Mouse (Mus musculus) liver, adult 2 months (tissue): ENCODE results near the gene Ncoa7. TPM values are rescaled to one million over a fixed set of nuclear protein-coding genes. Genes with fewer than 3 reads are reported as not detected.
A peak's percentile ranks its signal among the peaks of the same experiment; 100 is the strongest.

ENCODE experiments used
- DNase-seq: peaks from one replicate; pipeline ENCODE4 v3.0.0-alpha.2; 2011; ENCODE audit warnings: low read depth, low spot score; ENCODE audit errors: extremely low read depth
- H3K27ac ChIP-seq: fragments of 200-500 bp; replicated peaks from 2 replicates; pipeline ENCODE4 v1.5.1; 2012; ENCODE audit warnings: low read depth, mild to moderate bottlenecking, control low read depth, inconsistent platforms, low read length; ENCODE audit not compliant: insufficient read depth
- H3K27me3 ChIP-seq: fragments of 200-500 bp; 2 replicates; pipeline ENCODE4 v1.6.1; 2012; ENCODE audit warnings: mild to moderate bottlenecking, moderate library complexity, low read length, inconsistent platforms; ENCODE audit not compliant: control insufficient read depth, insufficient read depth
- H3K36me3 ChIP-seq: fragments of 200-500 bp; 2 replicates; pipeline ENCODE4 v1.6.1; 2012; ENCODE audit warnings: low read length, inconsistent platforms; ENCODE audit not compliant: control insufficient read depth, insufficient read depth
- H3K4me1 ChIP-seq: fragments of 200-500 bp; 2 replicates; pipeline ENCODE4 v1.6.1; 2011; ENCODE audit warnings: low read length; ENCODE audit not compliant: control insufficient read depth, insufficient read depth
- H3K4me3 ChIP-seq: fragments of 200-500 bp; 2 replicates; pipeline ENCODE4 v1.5.1; 2011; ENCODE audit warnings: low read depth, mild to moderate bottlenecking, control low read depth, low read length, moderate library complexity; ENCODE audit not compliant: insufficient read depth
- H3K79me2 ChIP-seq: fragments of 200-500 bp; 2 replicates; pipeline ENCODE4 v1.6.1; 2012; ENCODE audit warnings: inconsistent platforms, mild to moderate bottlenecking, low read length, moderate library complexity; ENCODE audit not compliant: control insufficient read depth, insufficient read depth
- H3K9ac ChIP-seq: fragments of 200-500 bp; 2 replicates; pipeline ENCODE4 v1.6.1; 2012; ENCODE audit warnings: low read depth, mild to moderate bottlenecking, control low read depth, inconsistent platforms, low read length
- CTCF ChIP-seq: fragments of 200-500 bp; IDR thresholded peaks from 2 replicates; pipeline ENCODE4 v1.5.1; 2011; ENCODE audit warnings: low read depth, low read length, control low read depth
- POLR2A ChIP-seq: fragments of 200-500 bp; IDR thresholded peaks from 2 replicates; pipeline ENCODE4 v1.6.1; 2011; ENCODE audit warnings: low read length, control low read depth; ENCODE audit not compliant: insufficient read depth; ENCODE audit errors: extremely low read depth
- WGBS: fragments of 180-500 bp; shearing (Covaris S2); methylation state at CpG from one replicate; pipeline ENCODE4 v1.1.7; 2018; 5-methylcytosine and 5-hydroxymethylcytosine counted together
- polyA plus RNA-seq: library from polyadenylated mRNA; depleted of rRNA; stranded (reverse); fragments of >200 nt; gene quantifications from 2 replicates; pipeline ENCODE4 v1.2.3, GENCODE M21; 2012
- total RNA-seq: library from RNA; depleted of rRNA; stranded (reverse); fragments of >200 nt; gene quantifications from 2 replicates; pipeline ENCODE4 v1.2.3, GENCODE M21; 2014

Gene Ncoa7
- total and polyA plus RNA-seq, 2 experiments = 0.27 to 2.1 TPM

DNA sequence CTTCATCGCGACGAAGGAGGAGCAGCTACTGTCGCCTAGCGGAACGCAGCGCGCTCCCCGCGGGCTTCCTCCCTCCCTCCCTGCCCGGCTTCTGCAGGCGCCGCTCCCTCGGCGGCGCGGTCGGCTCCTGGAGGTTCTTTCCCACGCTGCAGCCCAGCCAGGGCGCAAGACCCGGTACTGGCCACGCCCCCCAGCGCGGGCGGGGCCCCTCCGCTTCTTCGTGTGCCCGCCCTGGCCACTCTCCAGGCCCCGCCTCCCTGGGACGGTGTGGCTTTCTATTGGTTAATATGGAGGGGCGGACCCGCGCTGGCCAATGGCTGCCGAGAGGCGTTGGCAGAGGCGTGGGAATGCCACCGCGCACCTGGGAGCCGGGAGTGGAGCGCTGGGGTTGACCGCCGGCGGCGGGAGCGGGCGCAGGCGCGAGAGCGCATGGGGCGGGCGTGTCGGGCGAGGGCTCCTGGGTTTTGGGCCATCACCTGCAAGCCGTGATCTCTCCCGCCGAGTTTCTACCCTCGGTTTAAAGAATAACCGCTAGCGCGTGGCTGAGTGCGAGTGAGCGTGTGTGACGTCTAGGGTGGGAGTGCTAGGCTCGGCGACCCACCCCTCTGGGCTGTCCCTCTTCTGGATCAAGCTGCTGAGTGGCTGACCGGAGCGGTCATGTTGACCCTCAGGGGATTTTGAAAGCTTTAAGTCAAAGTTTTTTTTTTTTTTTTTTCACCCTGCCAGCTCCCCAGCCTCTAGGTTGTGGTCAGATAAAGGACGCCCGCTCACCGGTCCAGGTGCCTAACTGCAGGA lies 39.7 kb upstream of the Ncoa7 start, which contains the start of gene Hey2:
Gene Hey2 (minus strand): TSS at position 159 of the 795 bp plus-strand sequence.
- H3K4me3 ChIP-seq = peak within 1 kb of the TSS; percentile 61
- WGBS = under 1% methylated on average over 70 of the region's 70 CpGs
- DNase-seq = peak; percentile 75
- peaks cover 24% of the 10 kb centered on the region for H3K27me3 ChIP-seq
- peak within 1 kb of the TSS; percentile 25 for H3K9ac ChIP-seq
- H3K79me2 ChIP-seq = no peaks in the 10 kb centered on the region
- 0 out of 2 replicates have a peak, but pooled peaks have one; percentile 22 for TF ChIP-seq POLR2A
- TF ChIP-seq CTCF = no peak
- peaks cover 10% of the 10 kb centered on the region for H3K4me1 ChIP-seq
- H3K36me3 ChIP-seq = no peaks in the 10 kb centered on the region
- H3K27ac ChIP-seq = no peak within 1 kb of the TSS

DNA sequence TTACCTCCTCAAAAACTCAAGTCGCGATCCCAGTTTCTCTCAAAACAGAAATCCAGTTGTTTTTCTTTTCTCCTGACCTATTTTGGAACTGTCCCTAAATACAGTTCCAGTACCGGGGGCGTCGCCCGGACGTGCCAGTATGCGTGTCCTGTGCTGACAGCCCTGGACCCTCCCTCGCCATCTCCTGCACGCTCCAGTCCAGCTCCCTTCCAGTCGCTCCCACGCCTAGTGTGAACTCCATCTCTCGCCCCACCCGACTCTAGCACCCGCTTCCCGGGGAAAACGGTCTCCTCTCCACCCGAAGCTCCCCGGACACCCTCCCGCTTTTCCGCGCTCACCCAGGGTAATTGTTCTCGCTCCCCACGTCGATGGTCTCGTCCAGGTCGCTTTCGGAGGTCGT lies 39.1 kb upstream of the Ncoa7 start:
- 3% methylated on average over 29 of the region's 29 CpGs for WGBS
- peak overlapping the region; percentile 25 for H3K9ac ChIP-seq
- no peak for TF ChIP-seq CTCF
- TF ChIP-seq POLR2A = no peak
- H3K79me2 ChIP-seq = no peaks in the 10 kb centered on the region
- peaks cover 10% of the 10 kb centered on the region for H3K4me1 ChIP-seq
- peak overlapping the region; percentile 61 for H3K4me3 ChIP-seq
- DNase-seq = no peak
- peaks cover 24% of the 10 kb centered on the region for H3K27me3 ChIP-seq
- no peak overlapping the region for H3K27ac ChIP-seq
- H3K36me3 ChIP-seq = no peaks in the 10 kb centered on the region

DNA sequence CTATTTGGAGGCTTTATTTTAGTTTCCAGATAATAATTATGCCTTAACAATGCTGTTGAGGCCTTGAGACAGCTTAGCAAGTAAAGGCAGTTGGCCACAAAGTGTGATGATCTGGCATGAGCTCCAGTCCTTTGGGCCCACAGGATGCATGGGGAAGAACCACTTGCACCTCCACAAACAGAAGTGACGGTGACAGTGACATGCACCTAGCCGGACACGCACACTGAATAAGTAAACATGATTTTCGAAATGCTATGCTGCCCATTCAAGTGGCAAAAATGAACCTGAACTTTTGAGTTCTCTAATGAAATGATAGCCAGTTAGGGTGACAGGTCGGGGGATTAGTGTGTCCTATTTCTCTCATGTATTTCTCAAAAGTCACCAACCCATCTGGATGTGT lies 37.7 kb upstream of the Ncoa7 start:
- H3K27me3 ChIP-seq = peaks cover 21% of the 10 kb centered on the region
- DNase-seq = no peak
- H3K79me2 ChIP-seq = no peaks in the 10 kb centered on the region

DNA sequence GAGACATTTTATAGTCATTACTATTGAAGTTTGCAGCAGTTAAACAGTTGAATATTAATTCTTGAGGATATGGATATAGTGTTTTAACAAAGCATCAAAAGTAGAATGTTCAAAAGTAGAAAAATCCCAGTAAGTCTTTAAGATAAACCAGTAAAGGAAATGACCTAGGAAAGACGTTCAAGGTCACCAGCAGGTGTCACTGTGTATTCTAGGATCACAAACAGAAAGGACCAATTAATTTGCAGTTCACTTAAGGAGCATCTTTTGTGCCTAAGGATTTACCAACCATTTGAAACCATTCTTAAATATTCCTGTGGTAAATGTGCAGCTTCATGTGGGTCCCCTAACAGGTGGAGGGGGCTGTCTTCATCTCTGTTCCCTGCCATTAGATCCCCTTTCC lies 35.1 kb upstream of the Ncoa7 start:
- peaks cover 6% of the 10 kb centered on the region for H3K4me1 ChIP-seq
- no peak overlapping the region for H3K4me3 ChIP-seq
- peak; percentile 31 for DNase-seq
- H3K9ac ChIP-seq = no peak overlapping the region
- H3K79me2 ChIP-seq = no peaks in the 10 kb centered on the region
- 2% methylated on average over 1 of the region's 1 CpGs for WGBS
- no peak overlapping the region for H3K27ac ChIP-seq
- no peaks in the 10 kb centered on the region for H3K36me3 ChIP-seq
- TF ChIP-seq CTCF (no peak), POLR2A (no peak)
- peaks cover 11% of the 10 kb centered on the region for H3K27me3 ChIP-seq

More for the DNA sequence above, 37.7 kb upstream of the Ncoa7 start:
- 79% methylated on average over 5 of the region's 5 CpGs for WGBS
- H3K27ac ChIP-seq = no peak overlapping the region
- no peak overlapping the region for H3K9ac ChIP-seq
- H3K4me3 ChIP-seq = no peak overlapping the region
- H3K4me1 ChIP-seq = peaks cover 10% of the 10 kb centered on the region
- TF ChIP-seq POLR2A (no peak), CTCF (no peak)
- no peaks in the 10 kb centered on the region for H3K36me3 ChIP-seq

DNA sequence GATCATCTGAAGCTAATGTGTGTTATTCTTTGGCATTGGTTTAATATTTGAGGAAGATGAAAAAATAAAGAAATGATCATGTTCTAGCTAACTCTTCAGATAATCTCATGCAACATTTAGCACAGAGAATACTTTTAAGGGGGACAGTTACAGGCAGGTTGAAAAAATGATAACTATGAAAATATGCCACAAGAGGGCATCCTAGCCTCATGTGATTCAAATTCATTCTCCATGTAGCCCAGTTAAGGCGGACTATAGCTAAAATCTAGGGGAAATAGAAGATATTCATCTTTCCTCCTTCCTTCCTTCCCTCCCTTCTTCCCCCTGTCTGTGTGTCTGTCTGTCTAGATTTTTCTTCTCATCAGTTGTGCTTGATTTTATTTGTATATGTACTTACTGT lies 21.9 kb upstream of the Ncoa7 start:
- H3K27me3 ChIP-seq = no peaks in the 10 kb centered on the region
- no peak overlapping the region for H3K9ac ChIP-seq
- no peak for DNase-seq
- H3K36me3 ChIP-seq = no peaks in the 10 kb centered on the region
- H3K4me1 ChIP-seq = no peaks in the 10 kb centered on the region
- WGBS = 11% methylated on average over 1 of the region's 1 CpGs
- no peak overlapping the region for H3K27ac ChIP-seq
- TF ChIP-seq POLR2A (no peak), CTCF (peak; percentile 42; the same call in 1 of the 2 replicates)
- no peaks in the 10 kb centered on the region for H3K79me2 ChIP-seq
- H3K4me3 ChIP-seq = no peak overlapping the region

DNA sequence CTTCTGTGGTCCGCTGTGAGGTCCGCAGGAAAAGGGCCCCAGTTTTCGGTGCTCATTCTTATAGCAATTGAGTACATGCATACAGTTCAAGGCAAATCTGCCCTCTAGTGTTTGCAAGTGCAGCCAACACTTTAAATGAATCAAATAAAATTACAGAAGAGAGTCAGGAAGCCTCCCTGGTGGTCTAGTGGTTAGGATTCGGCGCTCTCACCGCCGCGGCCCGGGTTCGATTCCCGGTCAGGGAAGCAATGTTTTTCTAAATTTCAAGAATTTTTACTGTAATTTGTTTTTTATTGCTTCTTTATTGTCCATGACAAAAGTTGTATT lies 7.8 kb upstream of the Ncoa7 start:
- H3K9ac ChIP-seq = 0 out of 2 replicates have a peak overlapping the region, but pooled peaks have one; percentile 4
- H3K27me3 ChIP-seq = no peaks in the 10 kb centered on the region
- no peak overlapping the region for H3K27ac ChIP-seq
- TF ChIP-seq CTCF (peak; percentile 52), POLR2A (no peak)
- WGBS = 3% methylated on average over 11 of the region's 11 CpGs
- peak overlapping the region; percentile 39 for H3K4me3 ChIP-seq
- H3K36me3 ChIP-seq = no peaks in the 10 kb centered on the region
- H3K4me1 ChIP-seq = no peaks in the 10 kb centered on the region
- DNase-seq = peak; percentile 74
- H3K79me2 ChIP-seq = no peaks in the 10 kb centered on the region
